Mouse (Mus musculus): Measurements from ENCODE around the gene Gatad2a. TPM values are rescaled to one million over a fixed set of nuclear protein-coding genes. Genes with fewer than 3 reads are reported as not detected.

The Gatad2a gene
- 21.1 and 24.3 TPM in 2 replicates for polyA plus RNA-seq (2012; rRNA removed)

DNA sequence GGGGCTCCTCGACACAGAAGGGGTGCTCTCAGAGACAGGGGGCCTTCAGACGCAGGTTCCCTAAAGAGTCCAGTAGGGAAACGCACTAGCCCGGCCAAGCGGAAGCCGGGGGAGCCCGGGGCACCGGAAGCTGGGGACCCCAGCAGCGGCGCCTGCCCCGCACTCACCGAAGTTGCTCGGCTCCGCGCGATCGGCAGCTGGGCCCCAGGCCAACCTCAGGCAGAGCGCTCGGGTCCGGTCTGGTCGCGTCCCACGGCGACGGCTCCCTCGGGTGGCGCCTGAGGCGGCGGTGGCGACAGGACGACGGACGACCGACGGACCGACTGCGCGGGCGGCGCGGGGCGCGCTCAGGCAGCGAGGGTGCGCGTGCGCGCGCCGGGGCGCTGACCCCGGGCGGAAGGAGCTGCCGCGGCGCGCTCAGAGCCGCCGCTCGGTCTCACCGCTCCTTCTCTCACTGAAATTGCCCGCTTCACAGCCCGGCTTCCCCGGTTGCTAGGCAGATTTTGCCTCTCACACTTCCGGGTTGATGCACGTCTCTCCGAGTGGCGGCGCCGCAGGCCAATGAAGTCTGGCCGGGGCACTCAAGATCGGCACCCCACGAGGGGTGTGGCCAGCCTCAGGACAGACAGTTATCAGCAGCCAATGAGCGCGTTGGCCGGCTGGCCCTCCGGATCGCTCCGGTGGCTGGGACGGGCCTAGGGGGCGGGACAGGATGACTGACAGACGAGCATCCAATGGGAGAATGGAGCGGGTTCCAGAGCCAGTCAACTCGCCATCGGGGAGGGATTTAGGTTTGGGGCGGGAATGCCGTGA is at the start of gene Gatad2a:
Gene Gatad2a, minus strand, starts transcription at position 609 of the 813 bp plus-strand sequence.
- Histone ChIP-seq H3K4me3 (ENCODE audit: insufficient read depth, low read length) (peak within 1 kb of the TSS; percentile 56), H3K27ac (ENCODE audit: insufficient read depth, low read length) (peak within 1 kb of the TSS; percentile 25), H3K4me1 (ENCODE audit: control insufficient read depth, insufficient read depth, low read length) (peaks cover 2% of the 10 kb centered on the region; the same call in 1 of the 2 replicates)
- TF ChIP-seq POLR2A (IDR thresholded peaks at IDR 0.05; ENCODE audit: extremely low read depth, insufficient read depth, low read length) (peak; percentile 46; the same call in 1 of the 2 replicates), CTCF (IDR thresholded peaks at IDR 0.05; ENCODE audit: extremely low read depth, insufficient read depth, low read length) (no peak)

DNA sequence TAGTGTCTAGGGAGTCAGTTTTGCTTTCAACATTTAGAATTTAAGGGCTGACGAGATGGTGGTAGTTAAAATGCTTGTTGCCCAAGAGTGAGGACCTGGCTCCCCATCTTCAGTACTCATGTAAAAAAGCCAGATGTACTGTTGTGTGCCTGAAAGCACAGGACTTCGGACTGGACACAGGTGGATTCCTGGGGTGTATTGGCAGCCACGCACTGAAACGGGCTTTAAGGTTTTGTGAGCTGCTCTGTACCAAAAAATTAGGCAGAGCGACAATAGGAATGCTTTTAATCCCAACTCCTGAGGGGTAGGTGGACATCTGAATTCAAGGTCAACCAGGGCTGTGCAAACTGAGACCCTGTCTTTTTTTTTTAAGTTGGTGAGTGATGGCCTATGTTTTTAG is 47.8 kb upstream of the Gatad2a start:
- H3K27ac ChIP-seq (ENCODE audit: insufficient read depth, low read length) = no peak overlapping the region
- TF ChIP-seq POLR2A (IDR thresholded peaks at IDR 0.05; ENCODE audit: extremely low read depth, insufficient read depth, low read length) (no peak), CTCF (IDR thresholded peaks at IDR 0.05; ENCODE audit: extremely low read depth, insufficient read depth, low read length) (no peak)

DNA sequence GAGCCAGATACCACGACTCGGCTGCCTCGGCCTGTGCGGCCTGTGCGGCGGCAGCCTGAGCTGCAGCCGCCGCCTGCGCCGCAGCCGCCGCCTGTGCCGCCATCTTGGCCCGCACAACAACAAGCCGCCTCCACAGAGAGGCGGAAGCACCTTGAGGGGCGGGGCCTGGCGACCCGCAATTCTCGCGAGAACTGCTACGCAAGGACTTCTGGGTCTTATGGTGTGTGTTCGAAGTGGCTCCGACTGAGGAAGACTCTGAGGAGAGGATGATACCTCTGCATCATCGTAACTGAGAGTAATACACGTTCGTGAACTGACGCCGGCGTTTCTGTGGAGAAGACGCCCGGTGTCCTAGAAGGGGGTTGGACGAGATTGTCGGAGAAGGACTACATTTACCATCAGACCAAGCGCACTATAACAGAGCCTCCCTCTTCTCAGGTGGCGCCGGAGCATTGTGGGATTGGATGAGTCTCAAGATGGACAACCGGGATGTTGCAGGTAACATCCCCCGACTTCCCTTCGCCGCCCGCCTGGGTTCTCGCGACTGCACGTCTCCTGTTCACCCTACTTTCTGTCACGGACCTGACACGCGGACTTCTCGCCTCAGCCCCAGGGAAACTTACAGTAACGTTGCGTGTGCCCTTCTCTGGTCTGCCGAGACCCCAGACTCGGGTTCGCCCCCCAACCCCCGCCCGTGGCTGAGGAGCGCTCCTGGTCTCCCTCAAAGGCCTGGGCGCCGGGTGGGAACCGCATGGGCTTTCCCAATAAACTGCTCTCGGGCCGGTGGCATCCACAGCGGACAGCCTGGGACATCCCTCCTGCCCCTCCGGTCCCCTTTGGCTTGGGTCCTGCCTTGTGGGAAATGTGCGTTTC is 46.6 kb upstream of the Gatad2a start, which contains the start of the genes Mau2 and Sugp1:
Gene Mau2, minus strand, starts transcription at position 152 of the 873 bp plus-strand sequence.
Gene Sugp1, plus strand, starts transcription at position 231 of the 873 bp plus-strand sequence.
- peak within 1 kb of the TSS; percentile 89 for H3K27ac ChIP-seq (ENCODE audit: insufficient read depth, low read length)
- peak within 1 kb of the TSS; percentile 65 for H3K4me3 ChIP-seq (ENCODE audit: insufficient read depth, low read length)
- TF ChIP-seq POLR2A (IDR thresholded peaks at IDR 0.05; ENCODE audit: extremely low read depth, insufficient read depth, low read length) (peak; percentile 91), CTCF (IDR thresholded peaks at IDR 0.05; ENCODE audit: extremely low read depth, insufficient read depth, low read length) (no peak)
- H3K4me1 ChIP-seq (ENCODE audit: control insufficient read depth, insufficient read depth, low read length) = peaks cover 10% of the 10 kb centered on the region

More for the DNA sequence above, 47.8 kb upstream of the Gatad2a start:
- Histone ChIP-seq H3K4me3 (ENCODE audit: insufficient read depth, low read length) (peak overlapping the region; percentile 65; the same call in 1 of the 2 replicates), H3K4me1 (ENCODE audit: control insufficient read depth, insufficient read depth, low read length) (peaks cover 10% of the 10 kb centered on the region)

DNA sequence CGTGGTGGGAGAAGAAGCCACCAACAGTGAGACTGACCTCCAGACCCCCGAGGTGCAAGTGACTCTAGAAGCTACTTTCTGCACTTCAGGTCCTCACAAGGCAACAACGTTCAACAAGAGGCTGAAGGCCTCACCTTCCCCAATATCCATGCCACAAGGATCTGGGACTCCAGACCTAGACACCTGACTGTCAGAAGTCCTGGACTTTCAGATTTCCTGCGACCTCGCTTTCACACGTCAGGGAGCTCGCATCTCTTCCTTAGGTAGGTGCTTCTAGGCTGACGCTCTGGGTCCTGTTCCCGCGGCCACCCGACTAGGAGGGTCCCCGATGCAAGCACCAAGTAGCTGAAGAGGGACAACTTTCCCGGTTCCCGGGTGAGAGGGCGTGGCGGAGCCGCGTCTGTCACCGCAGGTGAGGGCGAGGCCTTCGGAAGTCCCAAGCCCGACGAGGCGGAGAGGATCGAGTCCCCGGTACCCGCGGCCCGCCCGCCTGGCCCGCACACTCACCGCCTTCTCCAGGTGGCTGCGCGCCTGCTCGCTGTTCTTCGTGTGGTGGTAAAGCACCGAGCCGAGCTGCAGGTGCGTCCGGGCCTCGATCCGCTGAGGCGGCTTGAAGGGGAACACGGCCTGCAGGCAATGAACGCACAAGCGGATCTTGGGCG is 45.8 kb upstream of the Gatad2a start:
- TF ChIP-seq POLR2A (IDR thresholded peaks at IDR 0.05; ENCODE audit: extremely low read depth, insufficient read depth, low read length) = no peak
- no peak for TF ChIP-seq CTCF (IDR thresholded peaks at IDR 0.05; ENCODE audit: extremely low read depth, insufficient read depth, low read length)
- Histone ChIP-seq H3K4me1 (ENCODE audit: control insufficient read depth, insufficient read depth, low read length) (peaks cover 10% of the 10 kb centered on the region), H3K27ac (ENCODE audit: insufficient read depth, low read length) (peak overlapping the region; percentile 30; the same call in 1 of the 2 replicates), H3K4me3 (ENCODE audit: insufficient read depth, low read length) (peak overlapping the region; percentile 65)

DNA sequence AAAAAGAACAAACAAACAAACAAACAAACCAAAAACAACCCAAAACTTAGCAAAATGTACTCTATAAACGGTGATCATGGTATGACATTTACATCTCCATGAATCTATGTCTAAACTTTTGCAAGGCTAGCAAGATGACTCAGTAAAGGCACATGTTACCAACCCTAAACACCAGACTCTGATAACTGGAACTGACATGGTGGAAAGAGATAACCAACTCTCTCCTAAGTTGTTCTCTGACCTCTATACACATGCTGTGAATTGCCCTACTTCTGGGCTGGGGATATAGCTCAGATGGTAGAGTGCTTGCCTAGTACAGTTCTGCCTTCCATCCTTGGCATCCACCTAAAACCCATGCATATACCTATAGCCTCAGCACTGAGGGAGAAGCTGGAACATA is 41.8 kb upstream of the Gatad2a start:
- no peak overlapping the region for H3K27ac ChIP-seq (ENCODE audit: insufficient read depth, low read length)
- TF ChIP-seq POLR2A (IDR thresholded peaks at IDR 0.05; ENCODE audit: extremely low read depth, insufficient read depth, low read length) = no peak
- TF ChIP-seq CTCF (IDR thresholded peaks at IDR 0.05; ENCODE audit: extremely low read depth, insufficient read depth, low read length) = no peak
- H3K4me1 ChIP-seq (ENCODE audit: control insufficient read depth, insufficient read depth, low read length) = peaks cover 7% of the 10 kb centered on the region
- no peak overlapping the region for H3K4me3 ChIP-seq (ENCODE audit: insufficient read depth, low read length)

DNA sequence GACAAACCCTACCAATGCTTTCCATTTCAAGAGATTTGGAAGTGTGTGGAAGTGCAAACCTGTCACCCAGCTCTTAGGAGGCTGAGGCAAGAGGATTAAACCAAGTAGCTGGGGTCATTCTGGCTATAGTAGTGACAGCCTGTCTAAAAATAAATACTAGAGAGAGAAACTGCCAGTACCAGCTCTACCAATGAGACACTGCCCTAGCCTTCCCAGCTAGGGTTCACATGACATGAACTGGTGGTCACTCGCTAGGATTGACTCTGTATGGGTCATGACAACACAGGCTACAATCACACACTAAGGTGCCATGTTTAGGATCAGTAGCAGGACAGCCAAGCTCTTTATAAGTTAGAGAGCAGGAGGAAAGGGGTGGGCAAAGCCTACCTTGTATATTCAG is 34.1 kb upstream of the Gatad2a start:
- Histone ChIP-seq H3K27ac (ENCODE audit: insufficient read depth, low read length) (no peak overlapping the region), H3K4me1 (ENCODE audit: control insufficient read depth, insufficient read depth, low read length) (no peaks in the 10 kb centered on the region), H3K4me3 (ENCODE audit: insufficient read depth, low read length) (no peak overlapping the region)
- TF ChIP-seq POLR2A (IDR thresholded peaks at IDR 0.05; ENCODE audit: extremely low read depth, insufficient read depth, low read length) (no peak), CTCF (IDR thresholded peaks at IDR 0.05; ENCODE audit: extremely low read depth, insufficient read depth, low read length) (no peak)

DNA sequence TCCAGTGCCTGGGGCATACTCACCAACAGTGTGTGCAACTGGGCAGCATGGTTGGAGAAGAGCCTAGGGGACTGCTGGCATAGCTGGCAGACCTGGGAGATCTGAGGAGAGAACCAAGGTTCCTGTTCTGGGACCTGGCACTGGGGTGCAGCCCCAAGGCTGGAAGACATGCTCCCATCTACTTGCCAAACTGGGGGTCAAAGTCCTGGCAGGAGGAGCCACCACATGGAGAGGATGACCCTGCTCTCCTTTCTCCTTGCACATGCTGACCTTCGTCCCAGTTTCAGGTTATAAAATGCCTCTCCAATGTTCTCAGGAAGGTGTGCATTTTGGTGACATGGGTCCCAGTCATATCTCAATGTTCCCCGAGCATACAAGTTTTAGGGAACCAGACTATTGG is 30.0 kb upstream of the Gatad2a start:
- no peak overlapping the region for H3K27ac ChIP-seq (ENCODE audit: insufficient read depth, low read length)
- H3K4me1 ChIP-seq (ENCODE audit: control insufficient read depth, insufficient read depth, low read length) = no peaks in the 10 kb centered on the region
- TF ChIP-seq CTCF (IDR thresholded peaks at IDR 0.05; ENCODE audit: extremely low read depth, insufficient read depth, low read length) = no peak
- no peak for TF ChIP-seq POLR2A (IDR thresholded peaks at IDR 0.05; ENCODE audit: extremely low read depth, insufficient read depth, low read length)
- H3K4me3 ChIP-seq (ENCODE audit: insufficient read depth, low read length) = no peak overlapping the region

DNA sequence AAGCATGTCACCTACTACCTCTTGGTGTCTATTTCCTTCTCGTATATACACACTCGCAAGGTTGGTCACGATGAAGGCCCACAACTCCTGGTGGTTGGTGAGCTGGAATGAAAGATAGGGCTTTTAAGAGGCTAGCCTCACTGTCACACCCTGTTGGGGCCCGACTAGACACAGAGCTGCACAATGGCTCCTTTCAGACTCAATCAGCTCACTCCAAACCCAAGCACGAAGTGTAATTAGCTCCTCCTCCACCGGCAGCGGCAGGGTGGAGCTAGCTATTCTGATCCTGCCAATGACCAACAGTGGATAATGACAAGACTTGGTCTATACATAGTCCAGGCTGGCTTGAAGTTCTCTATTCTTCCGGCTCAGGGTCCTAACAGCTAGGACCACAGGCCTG is 27.4 kb upstream of the Gatad2a start:
- Histone ChIP-seq H3K27ac (ENCODE audit: insufficient read depth, low read length) (no peak overlapping the region), H3K4me1 (ENCODE audit: control insufficient read depth, insufficient read depth, low read length) (no peaks in the 10 kb centered on the region), H3K4me3 (ENCODE audit: insufficient read depth, low read length) (no peak overlapping the region)
- no peak for TF ChIP-seq POLR2A (IDR thresholded peaks at IDR 0.05; ENCODE audit: extremely low read depth, insufficient read depth, low read length)
- TF ChIP-seq CTCF (IDR thresholded peaks at IDR 0.05; ENCODE audit: extremely low read depth, insufficient read depth, low read length) = no peak

DNA sequence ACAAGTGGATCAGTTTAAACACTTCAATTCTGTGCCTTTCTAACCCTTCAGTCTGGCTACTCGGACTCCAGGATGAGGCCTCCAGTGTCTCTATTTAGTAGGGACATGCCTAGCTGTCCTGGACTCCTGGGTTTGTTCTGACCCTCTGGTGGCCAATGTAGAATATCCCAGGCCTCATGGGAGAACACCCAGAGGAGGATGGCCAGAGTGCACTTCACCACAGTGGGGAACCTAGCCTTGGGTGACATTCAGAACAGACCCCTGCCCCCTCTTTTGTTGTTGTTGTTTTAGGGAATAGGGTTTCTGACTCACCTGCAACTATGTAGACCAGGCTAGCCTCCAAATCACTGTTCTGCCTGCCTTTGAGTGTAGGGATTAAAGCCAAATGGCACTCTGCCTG is 18.8 kb upstream of the Gatad2a start:
- Histone ChIP-seq H3K4me3 (ENCODE audit: insufficient read depth, low read length) (no peak overlapping the region), H3K27ac (ENCODE audit: insufficient read depth, low read length) (no peak overlapping the region), H3K4me1 (ENCODE audit: control insufficient read depth, insufficient read depth, low read length) (no peaks in the 10 kb centered on the region)
- TF ChIP-seq CTCF (IDR thresholded peaks at IDR 0.05; ENCODE audit: extremely low read depth, insufficient read depth, low read length) (no peak), POLR2A (IDR thresholded peaks at IDR 0.05; ENCODE audit: extremely low read depth, insufficient read depth, low read length) (no peak)

All from cortical plate, adult 2 months (tissue).